Mouse (Mus musculus): ENCODE measurements around the gene Orm1. TPM values are rescaled to one million over a fixed set of nuclear protein-coding genes. Genes with fewer than 3 reads are reported as not detected.
"Not testable (repeated sequence)": the region's sequence is repeated elsewhere in the genome, so short reads cannot be mapped to it uniquely, and the experiment has no call there.

Gene Orm1
- 3.2 and 4.3 TPM in 2 replicates for polyA plus RNA-seq (2012; rRNA removed)

DNA sequence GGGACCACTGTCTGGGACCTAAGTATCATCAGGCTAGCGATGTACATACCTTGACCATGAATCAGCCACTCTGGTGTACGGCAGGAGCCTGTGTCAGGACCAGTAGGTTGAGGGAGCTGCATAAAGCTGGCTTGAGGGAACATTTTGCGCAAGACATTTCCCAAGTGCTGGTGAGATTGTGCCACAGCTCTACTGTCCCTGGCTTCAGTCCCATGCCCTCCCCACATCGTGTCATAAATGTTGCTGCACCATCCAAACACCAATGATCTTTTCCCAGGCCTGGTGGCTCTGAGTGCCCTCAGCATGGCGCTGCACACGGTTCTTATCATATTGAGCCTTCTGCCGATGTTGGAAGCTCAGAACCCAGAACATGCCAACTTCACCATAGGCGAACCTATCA, at the start of gene Orm1:
Gene Orm1, plus strand, starts transcription at position 266 of the 400 bp plus-strand sequence.
- WGBS, result 67% methylated on average over 8 of the region's 8 CpGs
- DNase-seq (ENCODE audit: low read depth, low spot score), result no peak

DNA sequence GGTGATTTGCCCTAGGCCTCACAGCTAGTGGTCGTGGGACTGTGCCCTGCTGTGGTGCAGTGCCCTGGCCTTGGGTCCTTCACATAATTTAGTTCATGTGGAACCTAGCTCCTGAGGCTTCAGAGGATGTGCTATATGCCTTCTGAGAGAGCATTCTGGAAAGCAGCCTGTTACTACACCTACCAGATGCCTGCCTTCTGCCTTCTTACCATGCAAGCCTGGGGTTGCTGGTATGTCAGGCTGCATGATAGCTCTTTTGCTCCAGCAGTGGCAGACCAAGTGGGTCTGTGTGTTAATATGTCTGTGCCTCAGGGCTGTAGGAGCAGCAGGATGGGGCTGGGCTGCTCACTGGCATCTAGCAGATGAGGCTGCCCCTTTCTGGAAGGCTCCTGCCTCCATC, 48.7 kb upstream of the Orm1 start:
- no peak for DNase-seq (ENCODE audit: low read depth, low spot score)
- WGBS, result 87% methylated on average over 1 of the region's 1 CpGs

DNA sequence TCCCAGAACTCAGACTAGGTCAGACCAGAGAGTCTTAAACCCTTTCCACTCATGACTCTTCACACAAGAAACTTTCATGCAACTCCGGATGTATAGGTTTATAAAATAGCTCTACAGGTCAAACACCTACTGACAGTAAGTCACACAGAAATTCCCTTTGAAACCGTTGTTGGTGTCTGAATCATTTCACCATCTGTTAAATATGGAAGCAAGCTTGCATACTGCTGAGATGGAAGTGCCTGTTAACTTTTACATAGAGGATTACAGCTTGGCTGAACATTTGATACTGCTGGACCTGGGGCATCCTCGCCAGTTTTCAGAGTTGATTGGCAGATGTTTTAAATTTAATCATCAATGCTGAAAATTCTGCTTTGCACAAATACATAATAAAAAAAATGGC, 48.1 kb upstream of the Orm1 start:
- DNase-seq (ENCODE audit: low read depth, low spot score), result no peak
- 63% methylated on average over 3 of the region's 3 CpGs for WGBS

DNA sequence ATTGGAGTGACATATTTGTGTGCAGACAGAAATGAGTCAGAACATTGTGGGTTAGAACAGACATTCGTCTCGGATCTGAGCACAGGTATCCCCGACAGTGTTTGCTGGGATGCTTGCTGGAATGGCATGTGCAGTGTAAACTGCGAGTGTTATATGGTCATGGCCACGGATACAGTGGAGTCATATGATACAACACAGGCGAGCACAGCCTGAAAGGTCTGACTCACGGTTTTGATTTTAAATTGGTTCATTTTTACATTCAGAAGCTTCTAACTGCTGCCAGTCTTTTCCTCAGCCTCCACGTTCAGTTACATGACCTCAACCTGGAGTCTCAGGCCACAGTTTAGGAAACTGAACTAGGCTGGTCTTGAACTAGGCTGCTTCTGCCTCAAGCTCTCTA, 47.5 kb upstream of the Orm1 start:
- DNase-seq (ENCODE audit: low read depth, low spot score), result no peak
- WGBS, result 74% methylated on average over 8 of the region's 8 CpGs

DNA sequence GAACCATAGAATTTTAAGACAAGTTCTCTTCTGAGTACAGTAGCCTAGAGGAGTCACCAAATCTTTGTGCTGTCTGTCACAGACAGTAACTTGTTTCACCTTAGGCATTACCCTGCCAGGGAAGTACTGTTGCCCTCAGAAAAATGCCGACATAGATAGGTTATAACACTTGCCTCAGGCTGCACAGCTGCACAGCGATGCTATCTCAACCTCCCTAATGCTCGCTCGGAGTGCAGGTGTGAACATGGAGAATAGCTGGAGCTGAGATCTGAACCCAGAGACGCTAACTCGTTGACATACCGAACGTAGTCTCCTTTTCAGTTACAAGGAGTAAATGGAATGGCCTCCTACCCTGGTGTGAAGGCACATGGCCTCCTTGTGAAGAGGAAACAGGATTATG, 46.2 kb upstream of the Orm1 start:
- DNase-seq (ENCODE audit: low read depth, low spot score), result no peak
- 94% methylated on average over 8 of the region's 8 CpGs for WGBS

DNA sequence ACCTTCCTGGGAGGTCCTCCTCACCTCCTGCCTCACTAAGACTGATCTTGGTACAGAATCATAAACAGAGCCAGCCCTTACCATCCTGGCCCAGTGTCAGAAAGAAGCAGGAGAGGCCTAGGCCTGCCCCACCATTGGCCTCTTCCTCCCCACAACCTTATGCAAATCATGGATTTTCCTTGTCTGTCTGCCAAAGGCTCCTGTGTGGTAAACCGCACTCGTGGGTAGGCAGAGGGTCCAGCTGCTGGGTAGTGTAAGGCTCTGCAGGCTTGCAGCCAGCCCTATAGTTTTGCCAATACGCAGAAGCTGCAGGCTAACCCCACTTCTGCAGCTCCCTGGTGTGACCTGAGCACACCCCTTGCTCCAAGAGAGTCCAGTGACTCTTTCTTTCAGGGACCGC, 41.7 kb upstream of the Orm1 start:
- WGBS, result 47% methylated on average over 4 of the region's 4 CpGs
- no peak for DNase-seq (ENCODE audit: low read depth, low spot score)

DNA sequence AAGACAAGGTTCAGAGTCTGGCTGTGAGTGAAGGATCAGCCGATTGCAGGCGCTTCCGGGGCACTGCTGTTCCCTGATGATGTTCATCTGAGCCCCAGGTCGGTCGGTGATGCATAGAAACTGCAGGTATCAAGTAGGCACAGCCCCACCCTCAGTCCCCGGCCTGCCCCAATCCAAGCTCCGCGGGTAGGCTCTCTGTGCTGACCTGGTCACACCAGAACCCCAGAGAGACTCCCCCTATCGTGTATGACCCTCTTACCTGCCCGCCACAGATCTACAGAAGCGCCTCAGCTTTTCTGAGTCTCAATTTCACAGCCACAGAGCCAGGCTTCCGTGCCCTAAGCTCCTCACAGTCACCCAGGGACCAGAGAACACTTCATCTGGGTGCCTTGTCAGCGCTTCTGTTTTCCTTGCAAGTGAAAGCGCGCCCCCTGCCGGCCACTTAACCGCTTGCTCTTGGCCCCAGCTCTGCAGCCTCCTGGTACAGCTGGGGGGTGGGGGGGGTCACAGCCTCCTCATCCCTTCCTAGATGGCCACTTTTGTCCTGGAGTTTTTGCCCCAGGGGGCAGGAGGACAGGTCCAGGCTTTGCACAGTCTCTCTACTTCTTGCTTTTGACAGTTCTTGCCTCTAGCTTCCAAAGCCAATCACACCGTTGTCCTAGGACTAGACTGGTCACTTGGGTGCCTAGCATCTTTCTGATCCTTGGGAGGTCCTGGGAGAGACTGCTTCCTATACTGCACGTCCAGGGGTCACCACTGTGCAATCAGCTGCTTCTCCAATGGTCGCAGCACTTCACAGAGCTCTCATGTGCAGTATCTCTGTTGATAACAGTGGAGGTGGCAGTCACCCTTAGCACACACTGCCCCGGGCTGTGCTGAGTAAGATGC, 36.9 kb upstream of the Orm1 start:
- WGBS, result 37% methylated on average over 21 of the region's 21 CpGs
- peak; percentile 46 for DNase-seq (ENCODE audit: low read depth, low spot score)

DNA sequence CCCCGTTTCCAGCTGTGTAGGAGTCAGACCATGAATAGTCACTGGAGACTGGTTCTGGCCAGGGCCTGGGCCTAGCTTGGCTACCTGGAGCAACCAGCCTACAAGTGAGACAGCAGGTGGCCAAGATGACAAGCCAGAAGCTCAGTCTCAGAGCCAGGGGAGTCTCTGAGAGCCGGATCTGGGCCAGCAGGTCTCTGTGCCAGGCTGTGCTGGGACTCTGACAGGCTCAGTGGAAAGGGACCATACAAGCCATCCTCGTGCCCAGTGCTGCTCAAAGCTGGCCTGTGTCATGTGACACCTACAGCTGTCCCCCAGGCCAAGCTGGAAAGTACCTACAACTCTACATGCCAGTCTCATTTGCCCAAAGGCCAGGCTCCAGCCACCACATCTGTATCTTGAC, 36.0 kb upstream of the Orm1 start:
- DNase-seq (ENCODE audit: low read depth, low spot score), result no peak
- WGBS, result 87% methylated on average over 3 of the region's 3 CpGs

DNA sequence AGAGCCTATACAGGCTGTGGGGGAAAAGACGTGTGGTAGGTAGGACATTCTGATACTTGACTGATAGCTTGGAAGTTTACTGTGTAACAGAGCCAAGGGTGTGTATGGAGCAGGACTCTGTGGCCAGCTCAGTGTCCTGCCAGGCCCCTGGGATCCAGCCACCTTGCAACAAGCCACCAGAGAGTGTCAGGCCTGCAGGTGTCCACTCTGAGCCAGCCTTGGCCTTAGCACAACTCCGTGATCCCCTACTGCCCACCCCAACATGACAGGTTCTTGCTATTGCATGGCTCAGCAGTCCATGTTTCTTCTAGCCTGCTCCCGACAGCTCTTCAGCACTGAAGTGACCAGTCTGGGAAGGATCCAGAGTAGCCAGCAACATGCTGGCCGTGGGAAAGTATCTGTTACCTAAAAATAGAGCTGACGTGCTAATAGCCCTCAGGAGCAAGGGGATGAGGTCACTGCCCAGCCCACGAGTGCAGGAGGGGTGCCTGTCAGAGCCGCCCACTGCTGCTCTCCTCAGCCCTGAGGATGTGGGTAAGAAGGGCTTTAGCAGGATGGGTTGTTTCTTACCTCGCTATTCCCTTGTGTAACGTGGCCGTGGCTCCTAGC, 34.0 kb upstream of the Orm1 start:
- WGBS, result 59% methylated on average over 10 of the region's 10 CpGs

DNA sequence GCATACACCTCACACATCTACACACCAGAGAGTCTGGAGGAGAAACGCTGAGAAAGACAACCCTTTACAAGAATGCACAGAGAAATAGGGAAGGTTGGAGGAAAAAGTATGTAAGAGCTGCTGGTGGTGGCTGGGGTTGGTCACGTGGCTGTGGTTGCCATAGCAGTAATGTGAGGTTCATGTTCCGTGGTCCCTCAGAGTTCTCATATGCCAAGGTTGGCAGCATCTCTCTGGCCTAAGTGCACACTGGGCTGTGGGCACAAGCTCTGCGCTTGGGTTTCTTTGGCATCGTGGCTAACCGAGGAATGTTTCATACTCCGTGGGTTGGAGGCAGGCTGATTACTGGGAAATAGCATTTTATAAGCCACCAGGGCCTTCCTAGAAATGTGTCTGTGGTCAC, 32.9 kb upstream of the Orm1 start:
- WGBS, result 77% methylated on average over 7 of the region's 7 CpGs

More for the DNA sequence above, 34.0 kb upstream of the Orm1 start:
- no peak for DNase-seq (ENCODE audit: low read depth, low spot score)

DNA sequence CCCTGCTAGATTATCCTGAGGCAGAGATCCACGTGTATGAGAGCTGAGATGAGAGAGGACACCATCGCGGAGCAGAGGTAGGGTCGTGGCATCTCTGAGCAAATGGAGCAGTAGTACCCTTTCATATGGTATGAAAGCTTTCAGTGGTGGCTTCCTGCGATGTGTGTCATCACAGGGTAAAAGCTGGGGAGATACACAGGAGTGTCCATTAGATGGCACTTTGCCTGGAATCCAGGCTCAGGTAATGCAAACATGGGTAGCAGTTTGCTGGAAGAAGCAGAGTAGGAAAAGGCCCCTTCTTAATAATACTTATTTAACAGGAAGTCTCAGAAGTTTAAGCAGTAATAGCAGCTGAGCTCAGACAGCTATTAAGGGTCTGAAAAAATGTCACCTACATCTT, 30.3 kb upstream of the Orm1 start:
- DNase-seq (ENCODE audit: low read depth, low spot score), result no peak
- WGBS, result 74% methylated on average over 5 of the region's 5 CpGs

More for the DNA sequence above, 32.9 kb upstream of the Orm1 start:
- no peak for DNase-seq (ENCODE audit: low read depth, low spot score)

DNA sequence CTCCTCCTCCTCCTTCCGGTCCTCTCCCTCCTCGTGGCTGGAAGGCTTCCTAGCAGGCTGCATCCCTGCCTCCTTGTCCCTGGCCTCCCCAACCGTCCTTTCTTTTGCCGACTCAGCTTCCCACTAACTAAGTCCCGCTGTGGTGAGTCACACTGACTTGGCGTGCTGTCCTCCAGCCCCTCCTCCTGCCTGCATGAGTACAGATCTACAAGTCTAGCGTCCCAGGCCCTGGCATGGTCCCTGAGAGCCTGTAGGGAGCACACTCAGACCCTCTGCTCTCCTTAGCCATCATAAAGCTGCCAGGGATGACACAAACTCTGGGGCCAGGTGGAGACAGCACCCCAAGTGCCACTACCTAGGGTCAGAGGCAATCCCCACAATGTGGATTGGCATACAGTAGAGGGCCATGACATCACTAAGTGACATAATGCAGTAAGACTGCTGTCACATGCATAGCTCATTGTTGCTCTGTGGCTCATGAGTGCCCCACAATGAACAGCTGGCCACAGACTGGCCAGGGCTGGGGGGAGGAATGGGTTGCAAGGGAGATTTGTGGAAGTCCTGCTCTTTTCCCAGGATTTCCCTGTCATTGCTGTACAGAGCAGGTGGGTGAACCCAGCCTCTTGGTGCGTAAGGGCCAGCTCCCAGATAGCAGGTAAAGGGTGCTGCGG, 28.1 kb upstream of the Orm1 start:
- no peak for DNase-seq (ENCODE audit: low read depth, low spot score)
- 62% methylated on average over 9 of the region's 9 CpGs for WGBS

DNA sequence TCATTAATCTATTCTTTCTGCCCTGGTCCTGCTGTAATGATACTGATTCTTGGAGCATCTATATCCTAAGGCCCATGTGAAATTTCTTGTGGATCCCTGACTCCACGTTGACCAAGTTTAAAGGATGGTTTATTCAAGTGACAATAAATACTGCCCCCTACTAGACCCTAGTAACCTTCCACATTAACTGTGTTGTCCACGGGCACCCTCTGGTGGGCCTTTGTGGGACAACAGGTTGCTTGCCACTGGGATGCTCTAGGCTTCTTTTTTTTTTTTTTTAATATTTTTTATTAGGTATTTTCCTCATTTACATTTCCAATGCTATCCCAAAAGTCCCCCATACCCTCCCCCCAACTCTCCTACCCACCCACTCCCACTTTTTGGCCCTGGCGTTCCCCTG, 24.8 kb upstream of the Orm1 start:
- WGBS, result 28% methylated on average over 3 of the region's 3 CpGs
- DNase-seq (ENCODE audit: low read depth, low spot score), result not testable (repeated sequence)

DNA sequence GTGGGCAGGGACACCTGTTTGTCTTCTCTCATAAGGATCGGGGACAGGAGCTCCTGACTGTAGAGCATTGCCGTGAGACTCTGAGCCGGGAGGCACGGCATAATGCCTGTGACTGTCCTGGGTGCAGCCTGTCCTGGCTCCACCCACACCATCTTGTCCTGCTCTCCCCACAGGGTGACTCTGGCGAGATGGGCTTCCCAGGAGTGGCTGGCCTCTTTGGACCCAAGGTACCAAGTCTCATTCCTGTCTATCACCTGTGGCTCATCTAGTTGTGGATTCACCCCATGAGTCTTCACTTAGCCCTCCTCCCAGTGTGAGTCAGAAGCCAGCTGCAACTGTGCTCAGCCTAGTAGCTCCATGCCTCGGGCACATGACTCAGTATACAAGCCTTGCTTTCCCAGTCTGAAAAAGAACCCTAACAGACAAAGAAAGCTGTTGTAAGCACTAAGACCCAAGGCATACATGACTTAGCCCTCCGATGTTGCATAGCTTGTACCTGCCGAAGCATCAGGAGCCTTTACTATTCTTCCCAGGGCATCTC, 21.0 kb upstream of the Orm1 start:
- WGBS, result 62% methylated on average over 8 of the region's 8 CpGs
- DNase-seq (ENCODE audit: low read depth, low spot score), result no peak

DNA sequence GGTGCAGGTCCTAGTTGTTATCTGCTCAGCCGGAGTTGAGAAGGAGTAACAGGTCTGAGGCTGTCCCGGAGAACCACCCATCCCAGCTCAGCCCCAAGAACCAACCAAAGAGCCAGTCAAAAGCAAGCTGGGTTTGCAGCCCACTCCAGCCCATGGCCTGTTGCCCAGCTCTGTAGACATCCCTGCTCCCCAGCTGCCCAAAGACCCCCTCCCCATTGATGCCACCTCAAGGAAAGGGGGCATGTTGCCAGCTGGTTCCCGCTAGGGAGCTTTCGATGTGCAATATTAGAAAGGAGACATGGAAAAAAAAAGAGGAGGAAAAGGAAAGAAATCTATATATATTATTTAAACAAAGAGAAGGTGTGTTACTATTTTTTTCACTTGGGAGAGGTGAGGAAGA, 11.0 kb upstream of the Orm1 start:
- WGBS, result 93% methylated on average over 4 of the region's 4 CpGs
- no peak for DNase-seq (ENCODE audit: low read depth, low spot score)

DNA sequence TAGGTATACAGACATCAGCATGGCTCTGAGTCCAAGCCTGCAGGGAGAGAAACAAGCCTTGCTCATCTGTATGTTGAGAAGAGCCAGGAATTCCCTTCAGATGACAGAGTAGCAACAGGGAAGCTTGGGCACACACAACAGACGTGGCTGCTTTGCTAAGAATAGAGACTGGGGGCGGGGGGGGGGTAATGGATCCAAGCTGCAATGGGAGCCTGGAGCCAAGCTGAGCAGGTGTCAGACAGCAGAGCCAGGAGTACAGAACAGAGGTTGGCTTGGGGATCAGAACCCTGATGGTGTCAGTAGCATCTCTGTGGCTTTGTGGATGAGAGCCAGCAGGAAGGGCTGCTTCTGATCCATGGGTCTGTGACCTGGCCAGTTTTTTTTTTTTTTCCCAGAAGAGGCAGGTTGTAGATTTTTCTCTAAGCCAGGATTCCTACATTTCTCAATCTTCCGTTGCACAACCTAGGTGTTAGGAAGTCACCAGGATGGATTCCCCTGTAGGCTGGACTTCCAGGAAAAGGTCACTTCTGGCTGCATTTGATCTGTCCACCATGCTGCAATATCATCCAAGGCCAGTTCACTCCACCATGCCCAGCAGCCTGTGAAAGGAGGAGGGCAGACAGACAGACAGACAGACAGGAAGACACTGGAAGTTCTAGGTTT, 5.8 kb upstream of the Orm1 start:
- no peak for DNase-seq (ENCODE audit: low read depth, low spot score)
- 55% methylated on average over 3 of the region's 3 CpGs for WGBS

DNA sequence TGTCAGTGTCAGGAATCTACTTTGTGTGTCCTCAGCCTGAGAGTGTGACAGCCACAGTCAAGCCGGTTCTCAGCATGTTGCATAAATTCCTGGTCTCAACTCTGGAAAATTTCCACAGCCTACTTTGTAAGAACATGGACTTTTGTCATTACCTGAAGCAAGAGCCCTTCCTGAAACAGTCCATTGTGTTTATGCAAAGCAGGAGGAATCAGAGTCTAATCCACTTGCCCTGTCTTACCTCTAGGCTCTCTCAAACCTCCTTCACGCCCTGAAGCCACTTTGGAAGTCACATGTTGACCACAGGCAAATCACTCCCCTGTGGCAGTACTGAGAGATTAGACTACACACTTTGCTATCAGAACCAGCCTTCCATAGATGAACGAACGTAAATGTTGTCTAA, 1.9 kb upstream of the Orm1 start:
- no peak for DNase-seq (ENCODE audit: low read depth, low spot score)

DNA sequence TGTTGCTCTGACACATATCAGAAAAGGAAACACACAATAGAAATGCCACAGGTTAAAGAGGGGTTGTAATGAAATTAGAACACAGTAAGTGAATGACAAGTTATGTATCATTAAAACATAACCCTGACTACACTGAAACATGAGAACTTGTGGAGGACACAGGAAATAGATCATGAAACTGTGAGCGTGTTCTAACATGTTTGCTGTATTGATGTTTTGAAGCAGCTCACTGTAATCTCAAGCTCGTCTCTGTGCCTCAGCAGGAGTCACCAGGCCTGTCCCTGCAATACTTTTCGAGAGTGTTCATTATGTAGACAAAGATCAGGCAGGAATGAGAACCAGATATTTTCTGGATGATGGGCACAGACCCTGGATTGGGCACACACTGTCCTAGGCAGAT, 752 bp upstream of the Orm1 start:
- WGBS, result 71% methylated on average over 3 of the region's 3 CpGs
- no peak for DNase-seq (ENCODE audit: low read depth, low spot score)

More for the DNA sequence above, 1.9 kb upstream of the Orm1 start:
- WGBS, result 50% methylated on average over 4 of the region's 4 CpGs

DNA sequence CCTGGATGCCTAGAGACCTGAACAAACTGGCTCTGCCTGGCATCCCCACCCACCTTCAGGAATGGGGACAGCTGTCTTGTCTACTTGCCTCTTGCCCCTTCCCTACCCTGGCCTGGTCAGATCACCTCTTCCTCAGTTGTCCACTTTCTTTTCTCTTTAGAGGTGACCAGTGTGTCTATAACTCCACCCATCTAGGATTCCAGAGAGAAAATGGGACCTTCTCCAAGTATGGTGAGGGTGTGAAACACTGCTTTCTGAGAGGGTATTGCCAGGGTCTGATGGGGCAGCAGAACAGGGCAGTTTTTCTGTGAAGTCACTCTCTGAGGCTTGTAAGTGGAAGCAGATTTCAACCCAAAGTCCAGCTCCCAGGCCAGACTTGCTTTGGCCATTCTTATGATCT, 901 bp downstream of the Orm1 start:
- DNase-seq (ENCODE audit: low read depth, low spot score), result no peak

DNA sequence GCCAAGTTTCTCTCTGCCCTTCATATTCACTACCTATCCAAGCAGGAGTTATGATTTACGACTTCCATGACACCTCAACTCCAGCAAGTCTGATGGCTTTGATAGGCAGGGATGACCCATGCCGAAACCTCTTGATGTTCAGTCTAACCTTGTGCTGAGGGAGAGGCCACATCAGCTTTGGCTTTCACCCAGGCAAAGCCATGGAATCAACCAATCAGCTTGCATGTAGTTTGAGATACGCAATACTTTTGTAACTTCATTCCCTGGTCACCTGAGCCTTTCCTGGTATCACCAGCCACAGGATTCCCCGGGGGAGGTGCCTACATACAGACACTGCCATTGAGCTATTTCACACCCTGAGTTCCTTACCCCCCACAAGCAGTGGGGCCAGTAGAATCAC, 2.3 kb downstream of the Orm1 start:
- no peak for DNase-seq (ENCODE audit: low read depth, low spot score)

More for the DNA sequence above, 2.3 kb downstream of the Orm1 start:
- 85% methylated on average over 4 of the region's 4 CpGs for WGBS
